Mouse (Mus musculus) kidney, embryonic 14.5 days (tissue): ENCODE results near the gene Tspan32. TPM values are rescaled to one million over a fixed set of nuclear protein-coding genes. Genes with fewer than 3 reads are reported as not detected.
A peak's percentile ranks its signal among the peaks of the same experiment; 100 is the strongest.

Experiments
- ATAC-seq: fragments of 200-750 bp; cut with Nextera tagmentation; 2 replicates; pipeline ENCODE4 v1.8.0; 2017; ENCODE audit warnings: moderate number of reproducible peaks, mild to moderate bottlenecking, moderate TSS enrichment, moderate library complexity; ENCODE audit not compliant: low FRiP score, low TSS enrichment
- H3K27ac ChIP-seq: fragments of 300-500 bp; sonication (generic); 2 replicates; pipeline ENCODE4 v1.5.1; 2014; ENCODE audit warnings: low read depth, mild to moderate bottlenecking, low read length, moderate library complexity, mixed read lengths
- H3K27me3 ChIP-seq: fragments of 300-500 bp; sonication (generic); 2 replicates; pipeline ENCODE4 v1.6.1; 2014; ENCODE audit warnings: mild to moderate bottlenecking, low read length; ENCODE audit not compliant: control insufficient read depth, insufficient read depth
- H3K36me3 ChIP-seq: fragments of 300-500 bp; sonication (generic); 2 replicates; pipeline ENCODE4 v1.6.1; 2014; ENCODE audit warnings: low read length, mixed read lengths; ENCODE audit not compliant: control insufficient read depth, insufficient read depth
- H3K4me1 ChIP-seq: fragments of 300-500 bp; sonication (generic); 2 replicates; pipeline ENCODE4 v1.6.1; 2014; ENCODE audit warnings: low read length, mixed read lengths; ENCODE audit not compliant: control insufficient read depth, insufficient read depth
- H3K4me2 ChIP-seq: fragments of 300-500 bp; sonication (generic); replicated peaks from 2 replicates; pipeline ENCODE4 v1.6.1; 2014; ENCODE audit warnings: low read depth, mild to moderate bottlenecking, low read length
- H3K4me3 ChIP-seq: fragments of 300-500 bp; sonication (generic); 2 replicates; pipeline ENCODE4 v1.5.1; 2014; ENCODE audit warnings: mild to moderate bottlenecking, low read length
- H3K9ac ChIP-seq: fragments of 300-500 bp; sonication (generic); 2 replicates; pipeline ENCODE4 v1.6.1; 2014; ENCODE audit warnings: low read depth, mild to moderate bottlenecking, low read length, moderate library complexity
- H3K9me3 ChIP-seq: fragments of 300-500 bp; sonication (generic); 2 replicates; pipeline ENCODE4 v1.6.1; 2016; ENCODE audit warnings: low read length; ENCODE audit not compliant: control insufficient read depth
- WGBS: fragments of 180-500 bp; shearing (Covaris S2); extraction: QIAGEN DNeasy Blood & Tissue Kit; methylation state at CpG from one replicate; pipeline ENCODE4 v1.1.7; 2014; 5-methylcytosine and 5-hydroxymethylcytosine counted together
- polyA plus RNA-seq: library from polyadenylated mRNA; unstranded; fragments of >200 nt; fragmentation: Nextera tagmentation; extraction: Ambion mirVana; gene quantifications from 2 replicates; pipeline ENCODE4 v1.2.1, GENCODE M21; 2014

The Tspan32 gene
- polyA plus RNA-seq, 1 experiment from 2014 or later: 0.97 TPM

- no peak for ATAC-seq
- Histone ChIP-seq H3K4me3 (no peak overlapping the region), H3K9ac (no peak overlapping the region), H3K27ac (no peak overlapping the region), H3K9me3 (no peaks in the 10 kb centered on the region), H3K4me1 (peaks cover 11% of the 10 kb centered on the region; the same call in 1 of the 2 replicates), H3K4me2 (no peak overlapping the region), H3K36me3 (no peaks in the 10 kb centered on the region), H3K27me3 (no peaks in the 10 kb centered on the region)
- WGBS: 89% methylated on average over 7 of the region's 7 CpGs
Measured at GRCm38 (mm10) chr7:143046358-143046757, 41.5 kb downstream of the Tspan32 start.

- 84% methylated on average over 3 of the region's 3 CpGs for WGBS
Measured at GRCm38 (mm10) chr7:143049331-143049730, 44.5 kb downstream of the Tspan32 start.

GRCm38 (mm10) chr7:143049841-143050816 lies 45.3 kb downstream of the Tspan32 start:
- 98% methylated on average over 3 of the region's 3 CpGs for WGBS
- Histone ChIP-seq H3K27ac (no peak overlapping the region), H3K4me1 (peaks cover 16% of the 10 kb centered on the region), H3K9ac (no peak overlapping the region), H3K27me3 (no peaks in the 10 kb centered on the region), H3K4me3 (no peak overlapping the region), H3K9me3 (no peaks in the 10 kb centered on the region), H3K4me2 (no peak overlapping the region), H3K36me3 (0 out of 2 replicates have a peak, but pooled peaks cover 2% of the 10 kb centered on the region)
- ATAC-seq: no peak

More at GRCm38 (mm10) chr7:143049331-143049730, 44.5 kb downstream of the Tspan32 start:
- H3K9ac ChIP-seq: no peak overlapping the region
- no peaks in the 10 kb centered on the region for H3K9me3 ChIP-seq
- peaks cover 8% of the 10 kb centered on the region for H3K4me1 ChIP-seq
- no peak overlapping the region for H3K4me2 ChIP-seq
- no peak for ATAC-seq
- H3K27me3 ChIP-seq: no peaks in the 10 kb centered on the region
- no peak overlapping the region for H3K27ac ChIP-seq
- H3K4me3 ChIP-seq: no peak overlapping the region
- H3K36me3 ChIP-seq: no peaks in the 10 kb centered on the region

- H3K27me3 ChIP-seq: no peaks in the 10 kb centered on the region
- H3K9me3 ChIP-seq: no peaks in the 10 kb centered on the region
- 53% methylated on average over 2 of the region's 2 CpGs for WGBS
- H3K9ac ChIP-seq: no peak overlapping the region
- no peak overlapping the region for H3K4me2 ChIP-seq
- no peak for ATAC-seq
- H3K4me3 ChIP-seq: no peak overlapping the region
- H3K4me1 ChIP-seq: peaks cover 23% of the 10 kb centered on the region
- 0 out of 2 replicates have a peak, but pooled peaks cover 2% of the 10 kb centered on the region for H3K36me3 ChIP-seq
- no peak overlapping the region for H3K27ac ChIP-seq
Measured at GRCm38 (mm10) chr7:143051316-143051715, 46.5 kb downstream of the Tspan32 start.

- H3K9me3 ChIP-seq: no peaks in the 10 kb centered on the region
- peak within 1 kb of the TSS; percentile 95 for H3K9ac ChIP-seq
- H3K4me2 ChIP-seq: peak within 1 kb of the TSS; percentile 90
- peaks cover 5% of the 10 kb centered on the region; the same call in 1 of the 2 replicates for H3K36me3 ChIP-seq
- peak; percentile 88 for ATAC-seq
- H3K4me1 ChIP-seq: peaks cover 29% of the 10 kb centered on the region
- H3K27me3 ChIP-seq: no peaks in the 10 kb centered on the region
- H3K27ac ChIP-seq: peak within 1 kb of the TSS; percentile 94
- 0% methylated on average over 37 of the region's 37 CpGs for WGBS
- H3K4me3 ChIP-seq: peak within 1 kb of the TSS; percentile 97
Measured at GRCm38 (mm10) chr7:143052626-143053007, 47.8 kb downstream of the Tspan32 start, which contains the start of gene Cd81. Gene Cd81 (plus strand): TSS chr7:143052739.

GRCm38 (mm10) chr7:143053008-143053899 lies 48.4 kb downstream of the Tspan32 start:
- Histone ChIP-seq H3K36me3 (peaks cover 5% of the 10 kb centered on the region; the same call in 1 of the 2 replicates), H3K27ac (peak overlapping the region; percentile 94), H3K27me3 (no peaks in the 10 kb centered on the region), H3K4me1 (peaks cover 30% of the 10 kb centered on the region), H3K4me2 (peak overlapping the region; percentile 90), H3K9ac (peak overlapping the region; percentile 95), H3K9me3 (no peaks in the 10 kb centered on the region), H3K4me3 (peak overlapping the region; percentile 97)
- WGBS: 0% methylated on average over 46 of the region's 46 CpGs
- ATAC-seq: peak; percentile 77

- Histone ChIP-seq H3K4me2 (peak overlapping the region; percentile 90), H3K9me3 (no peaks in the 10 kb centered on the region), H3K4me3 (peak overlapping the region; percentile 97), H3K27ac (no peak overlapping the region), H3K27me3 (no peaks in the 10 kb centered on the region), H3K4me1 (peaks cover 30% of the 10 kb centered on the region), H3K36me3 (peaks cover 5% of the 10 kb centered on the region; the same call in 1 of the 2 replicates), H3K9ac (peak overlapping the region; percentile 95)
- 44% methylated on average over 11 of the region's 11 CpGs for WGBS
- ATAC-seq: no peak
Measured at GRCm38 (mm10) chr7:143053961-143054611, 49.2 kb downstream of the Tspan32 start.

- Histone ChIP-seq H3K9me3 (no peaks in the 10 kb centered on the region), H3K9ac (peak overlapping the region; percentile 95; the same call in 1 of the 2 replicates), H3K4me1 (peaks cover 30% of the 10 kb centered on the region), H3K27me3 (no peaks in the 10 kb centered on the region), H3K27ac (0 out of 2 replicates have a peak overlapping the region, but pooled peaks have one; percentile 37), H3K4me2 (peak overlapping the region; percentile 90), H3K4me3 (peak overlapping the region; percentile 97), H3K36me3 (peaks cover 5% of the 10 kb centered on the region; the same call in 1 of the 2 replicates)
- 44% methylated on average over 3 of the region's 3 CpGs for WGBS
- no peak for ATAC-seq
Measured at GRCm38 (mm10) chr7:143054612-143054965, 49.7 kb downstream of the Tspan32 start.
